Mouse (Mus musculus) layer of hippocampus, adult 11-12 months (tissue): ENCODE measurements at regions not wholly inside any gene's neighbourhood (a gene's known extent, or its start where the extent isn't known, plus 50 kb on each side); places are given as distances from the start of the nearest gene placed in this dataset.

ENCODE experiments used
- DNase-seq: peaks from one replicate; pipeline ENCODE4 v3.0.0; 2022; ENCODE audit warnings: low spot score

GRCm38 (mm10) chr3:149498765-149499164 is 508.4 kb upstream of the Adgrl2 start:
- no peak for DNase-seq

- DNase-seq, result no peak
Measured at GRCm38 (mm10) chr3:149496829-149497471, 506.6 kb upstream of the Adgrl2 start.

GRCm38 (mm10) chr3:149496122-149496521 is 505.8 kb upstream of the Adgrl2 start:
- DNase-seq, result no peak

- no peak for DNase-seq
Measured at GRCm38 (mm10) chr3:149488147-149488546, 497.8 kb upstream of the Adgrl2 start.

- DNase-seq, result no peak
Measured at GRCm38 (mm10) chr3:149485406-149485805, 495.1 kb upstream of the Adgrl2 start.

GRCm38 (mm10) chr3:149484319-149484718 is 494.0 kb upstream of the Adgrl2 start:
- DNase-seq, result no peak

- DNase-seq, result no peak
Measured at GRCm38 (mm10) chr3:149476151-149476550, 485.8 kb upstream of the Adgrl2 start.

GRCm38 (mm10) chr3:149466973-149467372 is 476.6 kb upstream of the Adgrl2 start:
- no peak for DNase-seq

GRCm38 (mm10) chr3:149464603-149465002 is 474.2 kb upstream of the Adgrl2 start:
- DNase-seq, result no peak

- no peak for DNase-seq
Measured at GRCm38 (mm10) chr3:149462121-149462541, 471.8 kb upstream of the Adgrl2 start.

- DNase-seq, result no peak
Measured at GRCm38 (mm10) chr3:149461613-149462012, 471.3 kb upstream of the Adgrl2 start.

- DNase-seq, result no peak
Measured at GRCm38 (mm10) chr3:149449376-149449775, 459.0 kb upstream of the Adgrl2 start.

GRCm38 (mm10) chr3:149445991-149446564 is 455.7 kb upstream of the Adgrl2 start:
- no peak for DNase-seq

- peak; percentile 20 for DNase-seq
Measured at GRCm38 (mm10) chr3:149444854-149445577, 454.7 kb upstream of the Adgrl2 start.

GRCm38 (mm10) chr3:149444377-149444776 is 454.0 kb upstream of the Adgrl2 start:
- no peak for DNase-seq

- DNase-seq, result no peak
Measured at GRCm38 (mm10) chr3:149441227-149441626, 450.9 kb upstream of the Adgrl2 start.

- no peak for DNase-seq
Measured at GRCm38 (mm10) chr3:149437763-149438162, 447.4 kb upstream of the Adgrl2 start.

GRCm38 (mm10) chr3:149436944-149437343 is 446.6 kb upstream of the Adgrl2 start:
- no peak for DNase-seq

- DNase-seq, result peak; percentile 34
Measured at GRCm38 (mm10) chr3:149436420-149436819, 446.1 kb upstream of the Adgrl2 start.

GRCm38 (mm10) chr3:149431795-149432194 is 441.4 kb upstream of the Adgrl2 start:
- no peak for DNase-seq

- DNase-seq, result no peak
Measured at GRCm38 (mm10) chr3:149426023-149426759, 435.8 kb upstream of the Adgrl2 start.

- no peak for DNase-seq
Measured at GRCm38 (mm10) chr3:149424306-149424705, 434.0 kb upstream of the Adgrl2 start.

- DNase-seq, result no peak
Measured at GRCm38 (mm10) chr3:149423491-149423890, 433.1 kb upstream of the Adgrl2 start.
